Mouse (Mus musculus): ENCODE measurements around the gene Fam114a1. TPM values are rescaled to one million over a fixed set of nuclear protein-coding genes. Genes with fewer than 3 reads are reported as not detected.

Fam114a1 gene
- total RNA-seq, 1 experiment from 2014 or later: 5.9 TPM

- ATAC-seq (replicated peaks in 1 of 2; ENCODE audit: insufficient read depth in 1 of 2, low FRiP score in 2 of 2, low TSS enrichment in 1 of 2, low read depth in 1 of 2, poor library complexity in 2 of 2, severe bottlenecking in 2 of 2): no peak
Observed at GRCm38 (mm10) chr5:65078081-65078480, 108.2 kb downstream of the Fam114a1 start.

- ATAC-seq (replicated peaks in 1 of 2; ENCODE audit: insufficient read depth in 1 of 2, low FRiP score in 2 of 2, low TSS enrichment in 1 of 2, low read depth in 1 of 2, poor library complexity in 2 of 2, severe bottlenecking in 2 of 2): no peak
Observed at GRCm38 (mm10) chr5:65079881-65080280, 110.0 kb downstream of the Fam114a1 start.

GRCm38 (mm10) chr5:65081836-65082235, 112.0 kb downstream of the Fam114a1 start:
- no peak for ATAC-seq (replicated peaks in 1 of 2; ENCODE audit: insufficient read depth in 1 of 2, low FRiP score in 2 of 2, low TSS enrichment in 1 of 2, low read depth in 1 of 2, poor library complexity in 2 of 2, severe bottlenecking in 2 of 2)

- no peak for ATAC-seq (replicated peaks in 1 of 2; ENCODE audit: insufficient read depth in 1 of 2, low FRiP score in 2 of 2, low TSS enrichment in 1 of 2, low read depth in 1 of 2, poor library complexity in 2 of 2, severe bottlenecking in 2 of 2)
Observed at GRCm38 (mm10) chr5:65086522-65086921, 116.7 kb downstream of the Fam114a1 start.

- ATAC-seq (replicated peaks in 1 of 2; ENCODE audit: insufficient read depth in 1 of 2, low FRiP score in 2 of 2, low TSS enrichment in 1 of 2, low read depth in 1 of 2, poor library complexity in 2 of 2, severe bottlenecking in 2 of 2): no peak
Observed at GRCm38 (mm10) chr5:65089707-65090106, 119.8 kb downstream of the Fam114a1 start.

GRCm38 (mm10) chr5:65091184-65091858, 121.5 kb downstream of the Fam114a1 start:
- ATAC-seq (replicated peaks in 1 of 2; ENCODE audit: insufficient read depth in 1 of 2, low FRiP score in 2 of 2, low TSS enrichment in 1 of 2, low read depth in 1 of 2, poor library complexity in 2 of 2, severe bottlenecking in 2 of 2): peak; percentile 71 to 79; a peak in 3 of 4 replicates

Other genes with a start within 250 kb of the Fam114a1 start
- 22.5 and 28.1 TPM in 2 replicates for gene Klf3, start 166.7 kb upstream of the Fam114a1 start, total RNA-seq (2017)
- 0.19 and 1.4 TPM in 2 replicates for gene Tlr1, start 36.5 kb upstream of the Fam114a1 start, total RNA-seq (2017)
- 2.1 and 28.4 TPM in 2 replicates for gene Tlr6, start 10.0 kb upstream of the Fam114a1 start, total RNA-seq (2017)
- gene Tmem156, start 122.1 kb downstream of the Fam114a1 start, total RNA-seq (2017): 1.1 and 14.1 TPM in 2 replicates
- 47.6 and 61.4 TPM in 2 replicates for gene Klhl5, start 137.5 kb downstream of the Fam114a1 start, total RNA-seq (2017)
- 10.9 and 12.2 TPM in 2 replicates for gene Wdr19, start 229.6 kb downstream of the Fam114a1 start, total RNA-seq (2017)